Mouse (Mus musculus) inflammation-experienced regulatory T-cells, adult 6 months (primary cell): Measurements from ENCODE around the gene Zfp108. TPM values are rescaled to one million over a fixed set of nuclear protein-coding genes. Genes with fewer than 3 reads are reported as not detected.
"Not testable (repeated sequence)": the region's sequence is repeated elsewhere in the genome, so short reads cannot be mapped to it uniquely, and the experiment has no call there.

Source experiments
- ATAC-seq: one replicate; pipeline ENCODE4 v1.8.0; 2017
- polyA plus RNA-seq, 3 experiments: library from polyadenylated mRNA; unstranded; fragments of 100-300 nt; shearing (Covaris generic); gene quantifications; one replicate each; pipeline ENCODE4 v1.2.1; 2017

Gene Zfp108
- under 1 TPM in 1 of 3 experiments, not detected in 2; 0.29 TPM for polyA plus RNA-seq

- peak; percentile 75 for ATAC-seq
These were observed at the start of gene Zfp108 for GRCm38 (mm10) chr7:24254633-24255474. Gene Zfp108, plus strand, starts transcription at chr7:24254794.

- no peak for ATAC-seq
These were observed 46.9 kb upstream of the Zfp108 start for GRCm38 (mm10) chr7:24207488-24208261.

GRCm38 (mm10) chr7:24208282-24208886 lies 46.2 kb upstream of the Zfp108 start:
- ATAC-seq: no peak

GRCm38 (mm10) chr7:24210296-24210695 lies 44.3 kb upstream of the Zfp108 start:
- no peak for ATAC-seq

- ATAC-seq: no peak
These were observed 43.3 kb upstream of the Zfp108 start, which contains the start of gene Zfp111 for GRCm38 (mm10) chr7:24211343-24211742. Gene Zfp111, minus strand, starts transcription at chr7:24211443.

GRCm38 (mm10) chr7:24237040-24237791 lies 17.4 kb upstream of the Zfp108 start, which contains the start of gene Zfp109:
Gene Zfp109, minus strand, starts transcription at chr7:24237560.
- peak; percentile 87 for ATAC-seq

- no peak for ATAC-seq
These were observed 597 bp upstream of the Zfp108 start for GRCm38 (mm10) chr7:24253779-24254615.

GRCm38 (mm10) chr7:24259306-24259999 lies 4.9 kb downstream of the Zfp108 start:
- no peak for ATAC-seq

GRCm38 (mm10) chr7:24260000-24260312 lies 5.4 kb downstream of the Zfp108 start:
- ATAC-seq: no peak

- ATAC-seq: no peak
These were observed 13.9 kb downstream of the Zfp108 start for GRCm38 (mm10) chr7:24268176-24269155.

- ATAC-seq: no peak
These were observed 14.7 kb downstream of the Zfp108 start for GRCm38 (mm10) chr7:24269256-24269655.

- ATAC-seq: no peak
These were observed 15.2 kb downstream of the Zfp108 start for GRCm38 (mm10) chr7:24269667-24270287.

GRCm38 (mm10) chr7:24270288-24270672 lies 15.7 kb downstream of the Zfp108 start, which contains the start of gene Zfp93:
Gene Zfp93, plus strand, starts transcription at chr7:24270420.
- peak; percentile 95 for ATAC-seq

GRCm38 (mm10) chr7:24271191-24271590 lies 16.6 kb downstream of the Zfp108 start:
- no peak for ATAC-seq

GRCm38 (mm10) chr7:24274456-24274855 lies 19.9 kb downstream of the Zfp108 start:
- no peak for ATAC-seq

- not testable (repeated sequence) for ATAC-seq
These were observed 24.2 kb downstream of the Zfp108 start for GRCm38 (mm10) chr7:24278771-24279170.

GRCm38 (mm10) chr7:24280031-24280857 lies 25.6 kb downstream of the Zfp108 start:
- ATAC-seq: no peak

GRCm38 (mm10) chr7:24280858-24281145 lies 26.2 kb downstream of the Zfp108 start:
- no peak for ATAC-seq
